Mouse (Mus musculus) midbrain, embryonic 11.5 days (tissue): ENCODE results near the gene Nsun5. TPM values are rescaled to one million over a fixed set of nuclear protein-coding genes. Genes with fewer than 3 reads are reported as not detected.
A peak's percentile ranks its signal among the peaks of the same experiment; 100 is the strongest.
"Not testable (repeated sequence)": the region's sequence is repeated elsewhere in the genome, so short reads cannot be mapped to it uniquely, and the experiment has no call there.

ENCODE experiments used
- ATAC-seq: fragments of 200-750 bp; cut with Nextera tagmentation; 2 replicates; pipeline ENCODE4 v1.8.0; 2017; ENCODE audit warnings: moderate TSS enrichment, moderate library complexity; ENCODE audit not compliant: low FRiP score
- DNase-seq: peaks from one replicate; pipeline ENCODE4 v3.0.0; 2015; ENCODE audit warnings: low spot score; ENCODE audit errors: missing footprints
- H3K27ac ChIP-seq: fragments of 300-500 bp; sonication (generic); 2 replicates; pipeline ENCODE4 v1.5.1; 2014; ENCODE audit warnings: low read depth, low read length
- H3K27me3 ChIP-seq: fragments of 300-500 bp; sonication (generic); 2 replicates; pipeline ENCODE4 v1.6.1; 2014; ENCODE audit warnings: mild to moderate bottlenecking, low read length, moderate library complexity, mixed read lengths; ENCODE audit not compliant: control insufficient read depth, insufficient read depth
- H3K36me3 ChIP-seq: fragments of 300-500 bp; sonication (generic); 2 replicates; pipeline ENCODE4 v1.6.1; 2014; ENCODE audit warnings: mild to moderate bottlenecking, low read length, moderate library complexity, mixed read lengths; ENCODE audit not compliant: control insufficient read depth, insufficient read depth
- H3K4me1 ChIP-seq: fragments of 300-500 bp; sonication (generic); 2 replicates; pipeline ENCODE4 v1.6.1; 2014; ENCODE audit warnings: low read length; ENCODE audit not compliant: control insufficient read depth, insufficient read depth
- H3K4me2 ChIP-seq: fragments of 300-500 bp; sonication (generic); 2 replicates; pipeline ENCODE4 v1.6.1; 2014; ENCODE audit warnings: mild to moderate bottlenecking, moderate library complexity
- H3K4me3 ChIP-seq: fragments of 300-500 bp; sonication (generic); 2 replicates; pipeline ENCODE4 v1.5.1; 2014; ENCODE audit warnings: low read depth, low read length
- H3K9ac ChIP-seq: fragments of 300-500 bp; sonication (generic); 2 replicates; pipeline ENCODE4 v1.6.1; 2014; ENCODE audit warnings: low read length
- H3K9me3 ChIP-seq: fragments of 300-500 bp; sonication (generic); 2 replicates; pipeline ENCODE4 v1.6.1; 2016; ENCODE audit warnings: low read length; ENCODE audit not compliant: control insufficient read depth
- WGBS: fragments of 180-500 bp; shearing (Covaris S2); extraction: QIAGEN DNeasy Blood & Tissue Kit; methylation state at CpG from one replicate; pipeline ENCODE4 v1.1.7; 2014; 5-methylcytosine and 5-hydroxymethylcytosine counted together
- polyA plus RNA-seq: library from polyadenylated mRNA; unstranded; fragments of >200 nt; fragmentation: Nextera tagmentation; extraction: Ambion mirVana; gene quantifications from 2 replicates; pipeline ENCODE4 v1.2.1, GENCODE M21; 2014

Nsun5 gene
- polyA plus RNA-seq, 1 experiment from 2014 or later, result 30.0 TPM

GRCm38 (mm10) chr5:135363540-135363939 is 6.2 kb upstream of the Nsun5 start:
- Histone ChIP-seq H3K27ac (no peak overlapping the region), H3K36me3 (no peaks in the 10 kb centered on the region), H3K4me2 (no peak overlapping the region), H3K27me3 (no peaks in the 10 kb centered on the region), H3K9me3 (no peaks in the 10 kb centered on the region), H3K4me1 (no peaks in the 10 kb centered on the region), H3K9ac (no peak overlapping the region), H3K4me3 (no peak overlapping the region)
- peak; percentile 55; the same call in 1 of the 2 replicates for ATAC-seq
- 26% methylated on average over 12 of the region's 12 CpGs for WGBS
- peak; percentile 92 for DNase-seq

- Histone ChIP-seq H3K9me3 (no peaks in the 10 kb centered on the region), H3K4me1 (peaks cover 5% of the 10 kb centered on the region), H3K27ac (no peak overlapping the region), H3K4me2 (no peak overlapping the region), H3K4me3 (no peak overlapping the region), H3K27me3 (no peaks in the 10 kb centered on the region), H3K36me3 (peaks cover 3% of the 10 kb centered on the region; the same call in 1 of the 2 replicates), H3K9ac (no peak overlapping the region)
- ATAC-seq (no peak), DNase-seq (peak; percentile 86)
- WGBS, result 53% methylated on average over 6 of the region's 6 CpGs
Measured at GRCm38 (mm10) chr5:135367841-135368240, 1.9 kb upstream of the Nsun5 start.

GRCm38 (mm10) chr5:135368312-135368711 is 1.4 kb upstream of the Nsun5 start:
- 80% methylated on average over 6 of the region's 6 CpGs for WGBS
- Histone ChIP-seq H3K4me1 (peaks cover 5% of the 10 kb centered on the region), H3K27me3 (no peaks in the 10 kb centered on the region), H3K4me2 (no peak overlapping the region), H3K4me3 (no peak overlapping the region), H3K27ac (no peak overlapping the region), H3K9me3 (no peaks in the 10 kb centered on the region), H3K36me3 (peaks cover 6% of the 10 kb centered on the region), H3K9ac (no peak overlapping the region)
- ATAC-seq, result no peak
- peak; percentile 79 for DNase-seq

GRCm38 (mm10) chr5:135369196-135369595 is 557 bp upstream of the Nsun5 start:
- Histone ChIP-seq H3K4me2 (peak overlapping the region; percentile 82), H3K4me3 (peak overlapping the region; percentile 78), H3K9ac (peak overlapping the region; percentile 64), H3K36me3 (peaks cover 11% of the 10 kb centered on the region)
- H3K4me1 ChIP-seq, H3K27me3 ChIP-seq, H3K27ac ChIP-seq, H3K9me3 ChIP-seq, ATAC-seq: not testable (repeated sequence)
- DNase-seq, result peak; percentile 83
- 57% methylated on average over 9 of the region's 9 CpGs for WGBS

- H3K27me3 ChIP-seq, result no peaks in the 10 kb centered on the region
- H3K27ac ChIP-seq, result no peak overlapping the region
- no peak for DNase-seq
- no peak overlapping the region for H3K4me3 ChIP-seq
- H3K4me2 ChIP-seq, result no peak overlapping the region
- H3K4me1 ChIP-seq, result peaks cover 5% of the 10 kb centered on the region
- ATAC-seq, result no peak
- H3K36me3 ChIP-seq, result peaks cover 21% of the 10 kb centered on the region
- 97% methylated on average over 13 of the region's 13 CpGs for WGBS
- H3K9ac ChIP-seq, result no peak overlapping the region
- H3K9me3 ChIP-seq, result no peaks in the 10 kb centered on the region
Measured at GRCm38 (mm10) chr5:135371195-135371594, 1.4 kb downstream of the Nsun5 start.

- H3K9me3 ChIP-seq, result no peaks in the 10 kb centered on the region
- ATAC-seq (no peak), DNase-seq (peak; percentile 61)
- no peak overlapping the region for H3K4me2 ChIP-seq
- WGBS, result 96% methylated on average over 5 of the region's 5 CpGs
- H3K9ac ChIP-seq, result no peak overlapping the region
- H3K27ac ChIP-seq, result no peak overlapping the region
- H3K4me1 ChIP-seq, result peaks cover 5% of the 10 kb centered on the region
- no peaks in the 10 kb centered on the region for H3K27me3 ChIP-seq
- H3K36me3 ChIP-seq, result peaks cover 24% of the 10 kb centered on the region
- H3K4me3 ChIP-seq, result no peak overlapping the region
Measured at GRCm38 (mm10) chr5:135373601-135374000, 3.8 kb downstream of the Nsun5 start.

GRCm38 (mm10) chr5:135375167-135375566 is 5.4 kb downstream of the Nsun5 start:
- Histone ChIP-seq H3K4me2 (no peak overlapping the region), H3K27ac (no peak overlapping the region), H3K4me1 (peaks cover 5% of the 10 kb centered on the region), H3K9me3 (no peaks in the 10 kb centered on the region), H3K4me3 (no peak overlapping the region), H3K36me3 (peaks cover 24% of the 10 kb centered on the region), H3K27me3 (no peaks in the 10 kb centered on the region), H3K9ac (no peak overlapping the region)
- DNase-seq, result peak; percentile 28
- WGBS, result 94% methylated on average over 8 of the region's 8 CpGs
- no peak for ATAC-seq

- no peak overlapping the region for H3K4me3 ChIP-seq
- H3K9ac ChIP-seq, result no peak overlapping the region
- ATAC-seq (no peak), DNase-seq (peak; percentile 67)
- no peaks in the 10 kb centered on the region for H3K9me3 ChIP-seq
- H3K4me1 ChIP-seq, result no peaks in the 10 kb centered on the region
- 69% methylated on average over 2 of the region's 2 CpGs for WGBS
- no peak overlapping the region for H3K4me2 ChIP-seq
- H3K27me3 ChIP-seq, result no peaks in the 10 kb centered on the region
- no peak overlapping the region for H3K27ac ChIP-seq
- peaks cover 29% of the 10 kb centered on the region for H3K36me3 ChIP-seq
Measured at GRCm38 (mm10) chr5:135376341-135376740, 6.6 kb downstream of the Nsun5 start.

GRCm38 (mm10) chr5:135380681-135381080 is 10.9 kb downstream of the Nsun5 start:
- Histone ChIP-seq H3K4me3 (no peak overlapping the region), H3K27ac (no peak overlapping the region), H3K4me2 (no peak overlapping the region), H3K9me3 (no peaks in the 10 kb centered on the region), H3K36me3 (peaks cover 46% of the 10 kb centered on the region), H3K27me3 (no peaks in the 10 kb centered on the region), H3K4me1 (no peaks in the 10 kb centered on the region), H3K9ac (no peak overlapping the region)
- WGBS, result 97% methylated on average over 4 of the region's 4 CpGs
- ATAC-seq (no peak), DNase-seq (peak; percentile 68)
